Mouse (Mus musculus) limb, embryonic 15.5 days (tissue): ENCODE measurements at regions not wholly inside any gene's neighbourhood (a gene's known extent, or its start where the extent isn't known, plus 50 kb on each side); places are given as distances from the start of the nearest gene placed in this dataset.
"Not testable (repeated sequence)": the region's sequence is repeated elsewhere in the genome, so short reads cannot be mapped to it uniquely, and the experiment has no call there.

Experiments used
- ATAC-seq: fragments of 200-750 bp; cut with Nextera tagmentation; 2 replicates; pipeline ENCODE4 v1.8.0; 2017; ENCODE audit warnings: low read depth, moderate TSS enrichment; ENCODE audit not compliant: insufficient number of reproducible peaks, low FRiP score, low TSS enrichment
- H3K27ac ChIP-seq: fragments of 300-500 bp; sonication (generic); 2 replicates; pipeline ENCODE4 v1.5.1; 2015; ENCODE audit warnings: moderate library complexity, mild to moderate bottlenecking, inconsistent platforms
- H3K27me3 ChIP-seq: fragments of 300-500 bp; sonication (generic); 2 replicates; pipeline ENCODE4 v1.6.1; 2015; ENCODE audit warnings: inconsistent platforms
- H3K36me3 ChIP-seq: fragments of 300-500 bp; sonication (generic); 2 replicates; pipeline ENCODE4 v1.6.1; 2015; ENCODE audit warnings: inconsistent platforms
- H3K4me1 ChIP-seq: fragments of 300-500 bp; sonication (generic); 2 replicates; pipeline ENCODE4 v1.6.1; 2015; ENCODE audit warnings: inconsistent platforms
- H3K4me2 ChIP-seq: fragments of 300-500 bp; sonication (generic); 2 replicates; pipeline ENCODE4 v1.6.1; 2015; ENCODE audit warnings: mild to moderate bottlenecking, inconsistent platforms
- H3K4me3 ChIP-seq: fragments of 300-500 bp; sonication (generic); 2 replicates; pipeline ENCODE4 v1.5.1; 2015; ENCODE audit warnings: mild to moderate bottlenecking, inconsistent platforms
- H3K9ac ChIP-seq: fragments of 300-500 bp; sonication (generic); 2 replicates; pipeline ENCODE4 v1.6.1; 2015; ENCODE audit warnings: inconsistent platforms
- H3K9me3 ChIP-seq: fragments of 300-500 bp; sonication (generic); 2 replicates; pipeline ENCODE4 v1.6.1; 2016; ENCODE audit warnings: inconsistent platforms
- WGBS: fragments of 180-500 bp; shearing (Covaris S2); methylation state at CpG from one replicate; pipeline ENCODE4 v1.1.7; 2015; 5-methylcytosine and 5-hydroxymethylcytosine counted together

DNA sequence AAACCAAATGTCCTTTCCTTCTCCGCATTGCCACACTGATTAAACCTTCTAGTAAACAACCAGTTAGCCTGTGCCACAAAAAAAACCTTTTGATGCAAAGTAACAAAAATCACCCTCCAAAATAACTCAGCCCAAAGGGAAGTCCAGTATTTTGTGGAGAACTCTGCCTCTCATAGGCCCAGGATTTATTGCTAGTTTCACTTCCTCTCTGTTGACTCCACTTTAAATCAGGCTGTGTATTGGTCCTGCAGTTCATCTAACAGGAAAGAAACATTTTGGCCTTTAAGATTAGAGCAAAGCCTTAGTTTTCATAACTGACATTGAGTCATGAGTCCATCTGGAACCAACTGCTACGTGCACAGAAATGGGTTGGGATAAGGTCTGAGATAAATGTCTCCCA, 168.4 kb downstream of the Ube2e3 start:
- Histone ChIP-seq H3K4me1 (no peaks in the 10 kb centered on the region), H3K36me3 (no peaks in the 10 kb centered on the region), H3K27me3 (no peaks in the 10 kb centered on the region), H3K27ac (no peak overlapping the region), H3K9me3 (no peaks in the 10 kb centered on the region), H3K4me3 (no peak overlapping the region), H3K9ac (no peak overlapping the region), H3K4me2 (no peak overlapping the region)
- ATAC-seq = no peak
- WGBS = 81% methylated on average over 2 of the region's 2 CpGs

DNA sequence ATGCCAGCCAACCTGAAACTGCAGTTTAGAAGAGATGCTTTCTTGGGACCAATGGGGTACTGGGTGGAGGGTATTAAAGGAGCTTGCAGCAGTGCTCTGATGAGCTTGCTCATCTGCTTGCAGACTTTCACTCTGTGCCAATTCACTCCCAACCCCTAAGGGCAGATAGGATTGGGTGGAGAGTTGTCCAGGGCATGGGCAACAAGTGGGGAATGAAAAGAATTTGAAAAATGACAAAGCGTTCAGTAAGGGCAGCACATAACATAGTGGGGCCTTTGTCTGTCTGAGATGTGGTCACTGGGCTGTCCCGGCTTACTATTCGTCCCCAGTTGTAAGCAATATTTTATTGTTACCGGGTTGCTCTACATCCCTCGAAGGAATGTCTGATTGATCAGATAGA, 170.7 kb downstream of the Ube2e3 start:
- 54% methylated on average over 5 of the region's 5 CpGs for WGBS
- no peak overlapping the region for H3K27ac ChIP-seq
- H3K9me3 ChIP-seq = no peaks in the 10 kb centered on the region
- no peaks in the 10 kb centered on the region for H3K36me3 ChIP-seq
- no peaks in the 10 kb centered on the region for H3K27me3 ChIP-seq
- ATAC-seq = no peak
- H3K4me1 ChIP-seq = no peaks in the 10 kb centered on the region
- no peak overlapping the region for H3K9ac ChIP-seq
- no peak overlapping the region for H3K4me3 ChIP-seq
- H3K4me2 ChIP-seq = no peak overlapping the region

- H3K4me1 ChIP-seq, H3K9me3 ChIP-seq, ATAC-seq, H3K4me2 ChIP-seq, H3K27me3 ChIP-seq, H3K9ac ChIP-seq, H3K36me3 ChIP-seq, H3K27ac ChIP-seq, H3K4me3 ChIP-seq: not testable (repeated sequence)
- 40% methylated on average over 3 of the region's 3 CpGs for whole genome bisulfite sequencing
These were observed 176.9 kb downstream of the Ube2e3 start for GRCm38 (mm10) chr2:79044804-79045203.

DNA sequence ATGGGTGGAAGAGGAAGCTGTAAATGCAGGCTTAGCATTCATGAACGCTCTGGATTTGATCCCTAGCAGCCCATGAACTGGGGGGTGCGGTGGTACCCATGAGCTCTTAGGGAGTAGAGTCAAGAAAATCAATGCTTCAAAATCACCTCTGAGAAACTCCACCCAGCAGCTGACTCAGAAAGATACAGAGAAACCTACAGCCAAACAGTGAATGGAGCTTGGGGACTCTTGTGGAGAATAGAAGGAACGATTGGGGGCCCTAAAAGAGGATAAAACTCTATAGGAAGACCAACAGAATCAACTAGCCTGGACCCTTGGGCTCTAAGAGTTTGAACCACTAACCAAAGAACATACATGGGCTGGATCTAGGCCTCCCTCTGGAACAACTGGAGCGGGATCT, 177.6 kb downstream of the Ube2e3 start:
- Histone ChIP-seq H3K27ac (no peak overlapping the region), H3K4me2 (no peak overlapping the region), H3K9me3 (no peaks in the 10 kb centered on the region), H3K27me3 (no peaks in the 10 kb centered on the region), H3K36me3 (no peaks in the 10 kb centered on the region), H3K9ac (no peak overlapping the region), H3K4me3 (no peak overlapping the region), H3K4me1 (no peaks in the 10 kb centered on the region)
- ATAC-seq = no peak
- 65% methylated on average over 4 of the region's 4 CpGs for WGBS

DNA sequence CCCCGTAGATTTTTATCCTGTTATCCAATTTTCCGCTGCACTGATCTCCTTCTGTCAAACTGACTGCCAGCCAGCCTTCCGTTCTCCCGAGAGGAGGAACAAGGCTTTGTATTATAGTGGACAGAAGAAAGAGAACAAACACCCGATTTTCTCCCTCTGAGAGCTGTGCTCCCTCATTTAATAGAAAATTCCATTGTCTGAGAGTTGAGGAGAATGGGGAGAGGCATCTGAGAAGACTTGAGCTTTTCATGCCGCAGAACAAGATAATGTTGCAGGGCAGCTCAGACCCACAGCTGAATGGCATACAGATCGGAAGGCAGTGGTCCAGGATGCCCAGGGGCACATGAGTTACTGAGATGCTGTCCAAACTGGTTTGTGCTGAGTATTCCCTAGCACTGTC, 180.1 kb downstream of the Ube2e3 start:
- Histone ChIP-seq H3K4me3 (no peak overlapping the region), H3K9ac (no peak overlapping the region), H3K4me2 (no peak overlapping the region), H3K4me1 (no peaks in the 10 kb centered on the region), H3K27me3 (no peaks in the 10 kb centered on the region), H3K27ac (no peak overlapping the region), H3K9me3 (no peaks in the 10 kb centered on the region), H3K36me3 (no peaks in the 10 kb centered on the region)
- no peak for ATAC-seq
- 61% methylated on average over 7 of the region's 7 CpGs for WGBS

- 83% methylated on average over 5 of the region's 5 CpGs for WGBS
- H3K36me3 ChIP-seq = no peaks in the 10 kb centered on the region
- ATAC-seq = no peak
These were observed 181.0 kb downstream of the Ube2e3 start for GRCm38 (mm10) chr2:79048777-79049537.

DNA sequence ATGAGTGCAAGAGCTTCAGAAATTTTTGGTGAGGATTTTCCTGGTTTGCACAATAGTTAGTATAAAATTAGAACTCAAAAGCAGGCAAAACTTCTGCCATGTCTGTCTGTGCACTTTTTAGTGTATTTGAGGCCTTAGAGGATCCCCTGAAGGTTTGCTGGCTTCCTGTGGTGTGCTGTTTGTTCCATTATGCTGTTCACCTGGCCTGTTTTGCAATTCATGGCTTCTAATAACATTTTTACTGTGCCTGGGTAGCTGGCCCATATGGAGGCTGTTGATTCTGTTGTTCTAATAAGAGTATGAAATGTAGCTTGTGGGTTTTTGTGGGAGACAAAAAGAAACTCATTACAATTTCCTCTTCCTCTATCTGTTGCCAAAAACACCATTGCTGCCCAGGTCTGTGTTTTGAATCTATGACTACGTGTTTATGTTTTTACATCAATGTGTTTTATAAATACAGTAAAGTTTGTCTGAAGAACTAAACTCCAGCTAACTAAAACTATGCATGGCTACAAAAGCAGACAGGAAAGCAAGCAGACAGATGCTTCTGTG, 182.6 kb downstream of the Ube2e3 start:
- 41% methylated on average over 1 of the region's 1 CpGs for WGBS
- Histone ChIP-seq H3K4me1 (no peaks in the 10 kb centered on the region), H3K27me3 (no peaks in the 10 kb centered on the region), H3K4me2 (no peak overlapping the region), H3K9ac (no peak overlapping the region), H3K9me3 (no peaks in the 10 kb centered on the region), H3K36me3 (no peaks in the 10 kb centered on the region), H3K27ac (no peak overlapping the region), H3K4me3 (no peak overlapping the region)
- no peak for ATAC-seq

More at GRCm38 (mm10) chr2:79048777-79049537, 181.0 kb downstream of the Ube2e3 start:
- Histone ChIP-seq H3K4me2 (no peak overlapping the region), H3K4me3 (no peak overlapping the region), H3K9me3 (no peaks in the 10 kb centered on the region), H3K27me3 (no peaks in the 10 kb centered on the region), H3K27ac (no peak overlapping the region), H3K9ac (no peak overlapping the region), H3K4me1 (no peaks in the 10 kb centered on the region)

DNA sequence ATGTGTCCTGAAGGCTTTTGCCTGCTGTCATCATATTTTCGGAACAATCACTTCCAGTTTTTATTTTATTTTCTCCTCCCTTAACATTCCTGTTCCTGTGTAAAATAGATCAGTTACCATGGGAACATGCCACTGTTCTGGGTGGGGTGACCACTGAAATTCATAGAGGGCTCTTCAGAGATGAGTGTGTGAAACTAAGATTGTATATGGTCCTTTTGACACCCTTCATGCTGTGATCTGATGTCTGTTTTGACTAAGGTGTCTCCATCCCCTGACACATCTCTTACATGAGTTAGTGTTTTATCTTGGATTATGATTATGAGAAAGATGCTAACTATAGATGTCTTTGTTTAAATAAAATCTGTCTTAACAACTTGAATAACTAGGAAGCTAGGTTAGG, 184.3 kb downstream of the Ube2e3 start:
- no peaks in the 10 kb centered on the region for H3K9me3 ChIP-seq
- no peak overlapping the region for H3K4me2 ChIP-seq
- ATAC-seq = no peak
- no peak overlapping the region for H3K27ac ChIP-seq
- no peak overlapping the region for H3K4me3 ChIP-seq
- no peaks in the 10 kb centered on the region for H3K4me1 ChIP-seq
- no peak overlapping the region for H3K9ac ChIP-seq
- H3K27me3 ChIP-seq = no peaks in the 10 kb centered on the region
- no peaks in the 10 kb centered on the region for H3K36me3 ChIP-seq
- 74% methylated on average over 1 of the region's 1 CpGs for WGBS

GRCm38 (mm10) chr2:79056138-79056537, 188.2 kb downstream of the Ube2e3 start:
- no peak for ATAC-seq
- Histone ChIP-seq H3K36me3 (no peaks in the 10 kb centered on the region), H3K4me1 (no peaks in the 10 kb centered on the region), H3K9ac (no peak overlapping the region), H3K27ac (no peak overlapping the region), H3K9me3 (no peaks in the 10 kb centered on the region), H3K27me3 (no peaks in the 10 kb centered on the region), H3K4me3 (no peak overlapping the region), H3K4me2 (no peak overlapping the region)
- 73% methylated on average over 2 of the region's 2 CpGs for WGBS

DNA sequence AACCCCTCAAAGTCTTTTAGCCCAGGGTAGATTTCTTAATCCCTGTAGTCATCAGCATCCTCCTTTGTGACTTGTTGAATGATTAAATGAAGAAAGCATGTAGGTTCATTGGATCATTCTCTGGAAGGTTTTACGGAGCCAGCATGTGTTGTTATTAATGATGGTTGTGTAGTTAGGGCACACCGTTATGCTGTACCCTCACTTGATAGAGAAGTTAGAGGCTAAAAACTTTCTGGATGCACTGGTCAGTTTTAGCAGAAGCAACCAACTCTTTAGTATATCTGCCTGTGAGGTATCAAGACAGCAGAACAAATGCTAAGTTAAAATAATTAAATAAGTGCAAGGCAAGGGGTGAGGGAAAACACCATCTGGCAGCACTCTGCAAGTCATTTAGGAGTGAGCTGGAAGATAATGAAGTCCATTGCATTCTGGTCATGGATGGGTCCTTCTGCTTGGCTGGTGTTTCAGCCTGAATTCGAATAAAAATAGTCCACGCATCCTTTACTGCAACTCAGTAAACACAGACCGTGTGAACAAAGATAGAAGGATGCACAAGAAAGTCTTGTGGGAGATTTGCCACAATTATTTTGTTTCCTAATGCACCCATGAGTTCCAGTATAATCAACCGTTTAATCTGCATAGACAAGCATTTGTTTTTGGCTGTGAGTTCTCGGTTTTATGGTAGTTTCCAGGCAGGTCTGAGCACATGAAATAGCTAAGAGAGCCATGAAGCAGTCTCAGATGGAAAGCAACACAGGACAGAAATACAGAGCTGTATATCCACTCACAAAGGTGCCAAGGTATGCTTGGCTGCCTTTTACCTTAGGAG, 191.4 kb downstream of the Ube2e3 start:
- ATAC-seq = no peak
- Histone ChIP-seq H3K9me3 (no peaks in the 10 kb centered on the region), H3K4me1 (no peaks in the 10 kb centered on the region), H3K27me3 (no peaks in the 10 kb centered on the region), H3K9ac (no peak overlapping the region), H3K4me2 (no peak overlapping the region), H3K27ac (no peak overlapping the region), H3K4me3 (no peak overlapping the region), H3K36me3 (no peaks in the 10 kb centered on the region)
- 64% methylated on average over 7 of the region's 7 CpGs for WGBS

GRCm38 (mm10) chr2:79059944-79060238, 192.0 kb downstream of the Ube2e3 start:
- Histone ChIP-seq H3K4me3 (no peak overlapping the region), H3K4me2 (no peak overlapping the region), H3K4me1 (no peaks in the 10 kb centered on the region), H3K9ac (no peak overlapping the region), H3K9me3 (no peaks in the 10 kb centered on the region), H3K27ac (no peak overlapping the region), H3K36me3 (no peaks in the 10 kb centered on the region), H3K27me3 (no peaks in the 10 kb centered on the region)
- 75% methylated on average over 4 of the region's 4 CpGs for WGBS
- no peak for ATAC-seq

DNA sequence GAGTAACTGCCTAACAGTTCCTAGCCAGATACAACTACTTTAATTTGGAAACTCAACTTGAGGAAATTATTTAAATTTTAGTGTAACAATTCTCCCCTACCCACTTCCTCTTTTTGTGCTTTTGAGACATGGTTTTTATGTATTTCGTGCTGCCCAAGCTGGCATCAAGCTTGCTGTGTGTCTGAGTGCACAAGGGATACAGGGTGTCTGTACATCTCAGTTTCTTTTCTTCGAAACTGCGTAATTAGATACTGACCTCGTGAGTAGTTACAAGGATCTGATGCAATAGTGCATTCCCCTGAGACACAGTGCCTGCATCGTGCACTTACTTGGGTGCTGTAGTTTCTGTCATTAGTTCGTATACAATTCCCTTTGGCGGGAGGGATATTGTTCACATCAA, 192.4 kb downstream of the Ube2e3 start:
- Histone ChIP-seq H3K27ac (no peak overlapping the region), H3K36me3 (no peaks in the 10 kb centered on the region), H3K4me2 (no peak overlapping the region), H3K4me1 (no peaks in the 10 kb centered on the region), H3K27me3 (no peaks in the 10 kb centered on the region), H3K9ac (no peak overlapping the region), H3K4me3 (no peak overlapping the region), H3K9me3 (no peaks in the 10 kb centered on the region)
- WGBS = 80% methylated on average over 7 of the region's 7 CpGs
- ATAC-seq = no peak
